Mouse (Mus musculus): ENCODE data around the gene Zfp560. TPM values are rescaled to one million over a fixed set of nuclear protein-coding genes. Genes with fewer than 3 reads are reported as not detected.

Gene Zfp560
- polyA plus RNA-seq (2012; ENCODE audit: insufficient read depth, insufficient read length, low replicate concordance, missing spikeins) = not detected in 2 replicates

- peaks cover 5% of the 10 kb centered on the region; the same call in 1 of the 2 replicates for H3K4me1 ChIP-seq (ENCODE audit: control insufficient read depth, insufficient read depth, low read length)
- TF ChIP-seq CTCF (IDR thresholded peaks at IDR 0.05; ENCODE audit: insufficient read depth, low read depth, low read length) = peak; percentile 92
- peak; percentile 77 for TF ChIP-seq POLR2A (IDR thresholded peaks at IDR 0.05; ENCODE audit: insufficient read depth, low read depth, low read length)
- H3K27ac ChIP-seq (ENCODE audit: insufficient read depth, low read depth, low read length) = peak within 1 kb of the TSS; percentile 23; the same call in 1 of the 2 replicates
- 7% methylated on average over 40 of the region's 40 CpGs for WGBS
- peak within 1 kb of the TSS; percentile 75 for H3K4me3 ChIP-seq (ENCODE audit: insufficient read depth, low read depth, low read length)
Observed at GRCm38 (mm10) chr9:20384532-20385342, at the start of gene Zfp560. Gene Zfp560 (minus strand): TSS chr9:20385177.

- WGBS = 94% methylated on average over 3 of the region's 3 CpGs
- no peak overlapping the region for H3K27ac ChIP-seq (ENCODE audit: insufficient read depth, low read depth, low read length)
- no peak overlapping the region for H3K4me3 ChIP-seq (ENCODE audit: insufficient read depth, low read depth, low read length)
- TF ChIP-seq CTCF (IDR thresholded peaks at IDR 0.05; ENCODE audit: insufficient read depth, low read depth, low read length) = no peak
- TF ChIP-seq POLR2A (IDR thresholded peaks at IDR 0.05; ENCODE audit: insufficient read depth, low read depth, low read length) = no peak
- H3K4me1 ChIP-seq (ENCODE audit: control insufficient read depth, insufficient read depth, low read length) = no peaks in the 10 kb centered on the region
Observed at GRCm38 (mm10) chr9:20430004-20430403, 45.0 kb upstream of the Zfp560 start.

GRCm38 (mm10) chr9:20411460-20411859, 26.5 kb upstream of the Zfp560 start:
- Histone ChIP-seq H3K4me1 (ENCODE audit: control insufficient read depth, insufficient read depth, low read length) (no peaks in the 10 kb centered on the region), H3K27ac (ENCODE audit: insufficient read depth, low read depth, low read length) (no peak overlapping the region), H3K4me3 (ENCODE audit: insufficient read depth, low read depth, low read length) (no peak overlapping the region)
- TF ChIP-seq CTCF (IDR thresholded peaks at IDR 0.05; ENCODE audit: insufficient read depth, low read depth, low read length) (no peak), POLR2A (IDR thresholded peaks at IDR 0.05; ENCODE audit: insufficient read depth, low read depth, low read length) (no peak)
- WGBS = 44% methylated on average over 1 of the region's 1 CpGs

GRCm38 (mm10) chr9:20409319-20409718, 24.3 kb upstream of the Zfp560 start:
- 89% methylated on average over 2 of the region's 2 CpGs for WGBS
- Histone ChIP-seq H3K4me1 (ENCODE audit: control insufficient read depth, insufficient read depth, low read length) (no peaks in the 10 kb centered on the region), H3K27ac (ENCODE audit: insufficient read depth, low read depth, low read length) (no peak overlapping the region), H3K4me3 (ENCODE audit: insufficient read depth, low read depth, low read length) (no peak overlapping the region)
- TF ChIP-seq POLR2A (IDR thresholded peaks at IDR 0.05; ENCODE audit: insufficient read depth, low read depth, low read length) (no peak), CTCF (IDR thresholded peaks at IDR 0.05; ENCODE audit: insufficient read depth, low read depth, low read length) (no peak)

- H3K4me1 ChIP-seq (ENCODE audit: control insufficient read depth, insufficient read depth, low read length) = peaks cover 5% of the 10 kb centered on the region; the same call in 1 of the 2 replicates
- peak overlapping the region; percentile 75 for H3K4me3 ChIP-seq (ENCODE audit: insufficient read depth, low read depth, low read length)
- 19% methylated on average over 16 of the region's 16 CpGs for WGBS
- no peak for TF ChIP-seq POLR2A (IDR thresholded peaks at IDR 0.05; ENCODE audit: insufficient read depth, low read depth, low read length)
- TF ChIP-seq CTCF (IDR thresholded peaks at IDR 0.05; ENCODE audit: insufficient read depth, low read depth, low read length) = no peak
- no peak overlapping the region for H3K27ac ChIP-seq (ENCODE audit: insufficient read depth, low read depth, low read length)
Observed at GRCm38 (mm10) chr9:20385343-20385703, 346 bp upstream of the Zfp560 start.

GRCm38 (mm10) chr9:20383659-20384058, 1.3 kb downstream of the Zfp560 start:
- TF ChIP-seq CTCF (IDR thresholded peaks at IDR 0.05; ENCODE audit: insufficient read depth, low read depth, low read length) (no peak), POLR2A (IDR thresholded peaks at IDR 0.05; ENCODE audit: insufficient read depth, low read depth, low read length) (no peak)
- 88% methylated on average over 7 of the region's 7 CpGs for WGBS
- no peak overlapping the region for H3K27ac ChIP-seq (ENCODE audit: insufficient read depth, low read depth, low read length)
- H3K4me1 ChIP-seq (ENCODE audit: control insufficient read depth, insufficient read depth, low read length) = peaks cover 5% of the 10 kb centered on the region; the same call in 1 of the 2 replicates
- H3K4me3 ChIP-seq (ENCODE audit: insufficient read depth, low read depth, low read length) = no peak overlapping the region

- Histone ChIP-seq H3K4me1 (ENCODE audit: control insufficient read depth, insufficient read depth, low read length) (no peaks in the 10 kb centered on the region), H3K27ac (ENCODE audit: insufficient read depth, low read depth, low read length) (no peak overlapping the region), H3K4me3 (ENCODE audit: insufficient read depth, low read depth, low read length) (no peak overlapping the region)
- TF ChIP-seq CTCF (IDR thresholded peaks at IDR 0.05; ENCODE audit: insufficient read depth, low read depth, low read length) = no peak
- no peak for TF ChIP-seq POLR2A (IDR thresholded peaks at IDR 0.05; ENCODE audit: insufficient read depth, low read depth, low read length)
- WGBS = 96% methylated on average over 1 of the region's 1 CpGs
Observed at GRCm38 (mm10) chr9:20374712-20375111, 10.3 kb downstream of the Zfp560 start.

GRCm38 (mm10) chr9:20367311-20367710, 17.7 kb downstream of the Zfp560 start:
- H3K4me1 ChIP-seq (ENCODE audit: control insufficient read depth, insufficient read depth, low read length) = no peaks in the 10 kb centered on the region
- no peak overlapping the region for H3K4me3 ChIP-seq (ENCODE audit: insufficient read depth, low read depth, low read length)
- no peak for TF ChIP-seq POLR2A (IDR thresholded peaks at IDR 0.05; ENCODE audit: insufficient read depth, low read depth, low read length)
- no peak for TF ChIP-seq CTCF (IDR thresholded peaks at IDR 0.05; ENCODE audit: insufficient read depth, low read depth, low read length)
- no peak overlapping the region for H3K27ac ChIP-seq (ENCODE audit: insufficient read depth, low read depth, low read length)
- whole genome bisulfite sequencing = 93% methylated on average over 2 of the region's 2 CpGs

- no peak overlapping the region for H3K4me3 ChIP-seq (ENCODE audit: insufficient read depth, low read depth, low read length)
- WGBS = 86% methylated on average over 4 of the region's 4 CpGs
- H3K27ac ChIP-seq (ENCODE audit: insufficient read depth, low read depth, low read length) = no peak overlapping the region
- TF ChIP-seq POLR2A (IDR thresholded peaks at IDR 0.05; ENCODE audit: insufficient read depth, low read depth, low read length) (no peak), CTCF (IDR thresholded peaks at IDR 0.05; ENCODE audit: insufficient read depth, low read depth, low read length) (no peak)
- H3K4me1 ChIP-seq (ENCODE audit: control insufficient read depth, insufficient read depth, low read length) = no peaks in the 10 kb centered on the region
Observed at GRCm38 (mm10) chr9:20348501-20348900, 36.5 kb downstream of the Zfp560 start.
